Mouse (Mus musculus) brain, embryonic 14.5 days (tissue): ENCODE data around the gene Zwilch. TPM values are rescaled to one million over a fixed set of nuclear protein-coding genes. Genes with fewer than 3 reads are reported as not detected.
"Not testable (repeated sequence)": the region's sequence is repeated elsewhere in the genome, so short reads cannot be mapped to it uniquely, and the experiment has no call there.

Source experiments
- DNase-seq: peaks from one replicate; pipeline ENCODE4 v3.0.0-alpha.2; 2011; ENCODE audit warnings: low read depth
- CTCF ChIP-seq: fragments of 200-500 bp; IDR thresholded peaks from 2 replicates; pipeline ENCODE4 v1.5.1; 2012; ENCODE audit warnings: inconsistent platforms, mild to moderate bottlenecking, moderate library complexity, borderline replicate concordance; ENCODE audit not compliant: insufficient read depth, insufficient read length; ENCODE audit errors: extremely low read depth
- POLR2A ChIP-seq: fragments of 200-500 bp; IDR thresholded peaks from 2 replicates; pipeline ENCODE4 v1.6.1; 2012; ENCODE audit warnings: mild to moderate bottlenecking, inconsistent platforms, borderline replicate concordance; ENCODE audit not compliant: poor library complexity, insufficient read depth, insufficient read length, severe bottlenecking; ENCODE audit errors: extremely low read depth
- polyA plus RNA-seq: library from polyadenylated mRNA; depleted of rRNA; stranded (reverse); fragments of >200 nt; gene quantifications from 2 replicates; pipeline ENCODE4 v1.2.3, GENCODE M21; 2012

Gene Zwilch
- polyA plus RNA-seq, 1 experiment = 12.8 TPM

DNA sequence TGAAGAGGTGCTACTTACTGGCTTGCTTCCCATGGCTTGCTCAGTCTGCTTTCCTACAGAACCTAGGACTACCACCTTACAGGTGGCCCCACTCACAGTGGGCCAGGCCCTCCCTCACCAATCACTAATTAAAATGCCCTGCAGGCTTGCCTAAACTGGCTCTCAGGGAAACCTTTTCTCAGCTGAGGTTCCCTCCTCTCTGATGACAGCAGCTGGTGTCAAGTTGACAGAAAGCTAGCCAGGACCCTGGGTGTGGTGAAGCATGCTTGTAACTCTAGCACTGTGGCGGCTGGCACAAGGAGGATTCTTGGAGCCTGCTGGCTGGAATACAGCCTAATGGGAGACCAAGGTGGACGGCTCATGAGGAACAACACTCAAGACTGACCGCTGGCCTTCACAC lies 47.6 kb downstream of the Zwilch start:
- peak; percentile 7 for DNase-seq
- TF ChIP-seq POLR2A (no peak), CTCF (no peak)

DNA sequence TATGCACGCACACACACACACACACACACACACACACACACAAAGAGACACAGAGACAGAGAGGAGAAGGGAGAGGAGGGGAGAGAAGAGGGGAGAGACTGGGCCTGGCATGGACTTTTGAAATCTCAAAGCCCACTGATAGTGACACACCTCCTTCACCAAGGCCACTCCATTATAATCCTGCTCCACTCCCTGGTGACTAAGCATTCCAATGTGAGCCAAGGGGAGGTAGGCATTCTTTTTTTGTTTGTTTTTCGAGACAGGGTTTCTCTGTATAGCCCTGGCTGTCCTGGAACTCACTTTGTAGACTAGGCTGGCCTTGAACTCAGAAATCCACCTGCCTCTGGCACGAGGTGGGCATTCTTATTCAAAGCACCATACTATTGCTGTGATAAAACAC lies 48.1 kb downstream of the Zwilch start:
- not testable (repeated sequence) for DNase-seq

DNA sequence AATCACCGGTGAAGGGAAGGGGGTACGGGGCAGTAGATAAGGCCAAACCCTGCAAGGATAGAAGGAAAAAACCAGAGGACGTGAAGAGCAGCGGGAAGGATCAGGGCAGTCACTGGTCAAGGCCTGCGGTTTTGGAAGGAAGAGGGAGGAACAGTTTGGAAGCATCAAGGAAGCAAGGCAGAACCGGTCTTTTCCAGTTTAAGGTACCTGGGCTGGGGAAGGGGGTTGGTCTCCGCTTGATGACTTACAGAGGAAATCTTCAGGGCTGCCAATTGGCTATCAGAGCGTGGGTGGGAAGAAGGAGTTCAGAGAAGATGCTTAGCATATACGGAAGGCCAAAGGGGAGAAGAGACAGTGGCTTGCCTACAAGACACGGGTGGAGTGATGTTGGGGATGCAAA lies 50.3 kb downstream of the Zwilch start:
- DNase-seq = no peak
- no peak for TF ChIP-seq CTCF
- TF ChIP-seq POLR2A = no peak

- TF ChIP-seq CTCF = no peak
- no peak for TF ChIP-seq POLR2A
- peak; percentile 3 for DNase-seq
These were observed 52.2 kb downstream of the Zwilch start for GRCm38 (mm10) chr9:64120584-64121277.

GRCm38 (mm10) chr9:64119898-64120297 lies 53.0 kb downstream of the Zwilch start:
- TF ChIP-seq CTCF (peak; percentile 65; the same call in 1 of the 2 replicates), POLR2A (no peak)
- DNase-seq = peak; percentile 20

DNA sequence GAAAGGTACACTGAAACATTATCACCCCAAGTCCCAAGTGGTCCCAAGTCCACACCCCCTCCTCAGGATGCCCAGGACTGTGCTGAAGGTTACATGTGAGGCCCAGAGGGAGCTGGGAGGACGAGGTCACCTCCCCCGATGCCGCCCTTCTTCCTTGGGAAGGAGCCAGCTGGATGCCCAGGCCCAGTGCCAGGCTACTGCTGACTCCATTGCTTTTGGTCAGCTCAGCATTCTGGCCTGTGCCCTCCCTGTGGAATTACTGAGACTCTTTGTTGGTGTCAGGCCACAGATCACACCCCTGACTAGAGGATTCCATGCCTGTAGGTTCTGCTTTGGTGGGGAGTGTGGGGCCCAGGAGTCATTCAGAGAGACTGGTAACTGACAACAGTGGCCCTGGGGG lies 56.0 kb downstream of the Zwilch start, which contains the start of gene Lctl:
Gene Lctl, plus strand, starts transcription at position 272 of the 400 bp plus-strand sequence.
- TF ChIP-seq POLR2A (no peak), CTCF (no peak)
- no peak for DNase-seq

- no peak for DNase-seq
- TF ChIP-seq POLR2A (no peak), CTCF (no peak)
These were observed 57.1 kb downstream of the Zwilch start for GRCm38 (mm10) chr9:64115756-64116155.

GRCm38 (mm10) chr9:64114646-64115045 lies 58.3 kb downstream of the Zwilch start:
- TF ChIP-seq CTCF = no peak
- no peak for TF ChIP-seq POLR2A
- no peak for DNase-seq

DNA sequence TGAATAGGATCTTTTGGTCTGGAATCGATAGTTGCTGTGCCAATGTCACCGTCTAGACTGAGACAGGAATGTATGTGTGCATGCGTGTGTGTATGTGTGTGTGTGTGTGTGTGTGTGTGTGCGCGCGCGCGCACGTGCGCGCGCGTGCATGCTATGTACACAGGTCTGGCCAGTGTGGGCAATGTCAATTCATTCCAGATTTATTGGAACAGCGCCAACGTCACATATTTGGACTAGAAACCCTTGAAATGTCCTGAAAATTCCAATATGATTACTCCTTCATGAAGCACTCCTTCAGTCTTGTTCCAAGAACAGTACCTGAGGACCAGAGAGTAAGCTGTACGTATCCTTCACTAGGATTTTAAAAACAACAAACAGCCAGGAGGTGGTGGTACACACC lies 62.4 kb downstream of the Zwilch start:
- TF ChIP-seq POLR2A (no peak), CTCF (no peak)
- no peak for DNase-seq

GRCm38 (mm10) chr9:64105301-64105700 lies 67.6 kb downstream of the Zwilch start:
- no peak for DNase-seq
- TF ChIP-seq POLR2A (no peak), CTCF (no peak)

DNA sequence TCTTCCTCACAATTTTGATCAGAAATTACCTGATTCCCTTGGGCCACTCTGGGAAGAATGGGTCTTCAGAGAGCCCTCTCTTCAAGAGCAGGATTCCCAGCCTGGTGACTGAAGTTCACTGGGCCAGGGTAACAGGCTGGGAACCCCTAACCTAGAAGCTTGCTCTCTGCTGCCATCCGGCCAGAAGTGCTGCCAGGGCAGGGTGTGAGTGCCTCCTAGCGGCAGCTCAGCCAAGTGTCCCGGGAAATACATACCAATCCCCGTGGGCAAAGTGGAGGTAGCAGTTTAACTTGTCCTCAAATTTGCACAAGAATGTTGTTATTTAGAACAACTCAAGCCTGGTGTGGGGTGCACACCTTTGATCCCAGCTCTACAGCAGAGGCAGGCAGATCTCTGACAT lies 72.5 kb downstream of the Zwilch start:
- peak; percentile 93 for TF ChIP-seq CTCF
- no peak for TF ChIP-seq POLR2A
- DNase-seq = peak; percentile 72

GRCm38 (mm10) chr9:64098282-64098681 lies 74.6 kb downstream of the Zwilch start:
- no peak for DNase-seq
- TF ChIP-seq CTCF = peak; percentile 20; the same call in 1 of the 2 replicates
- no peak for TF ChIP-seq POLR2A
